Mouse (Mus musculus): ENCODE data around the gene H2-M3. TPM values are rescaled to one million over a fixed set of nuclear protein-coding genes. Genes with fewer than 3 reads are reported as not detected.

H2-M3 gene
- polyA plus RNA-seq, 1 experiment, result 2.0 TPM

DNA sequence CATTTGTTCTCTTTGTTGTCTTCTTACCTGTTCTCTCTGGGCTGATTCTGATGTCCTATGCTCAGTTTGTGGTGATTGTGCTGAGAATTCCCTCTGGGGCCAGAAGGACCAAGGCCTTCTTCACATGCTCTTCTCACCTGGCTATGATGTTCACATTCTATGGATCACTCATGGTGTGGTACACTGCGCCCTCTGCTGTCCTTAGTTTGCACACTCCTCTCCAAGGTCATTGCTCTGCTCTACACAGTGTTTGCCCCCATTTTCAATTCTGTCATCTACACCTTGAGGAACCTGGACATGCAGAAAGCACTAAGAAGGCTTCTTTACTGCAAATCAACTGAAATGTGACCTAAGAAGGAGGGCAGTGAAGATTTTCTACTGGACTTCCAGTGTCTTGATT, 19.5 kb upstream of the H2-M3 start:
- H3K4me3 ChIP-seq (ENCODE audit: insufficient read depth, poor library complexity, severe bottlenecking), result no peak overlapping the region
- H3K36me3 ChIP-seq (ENCODE audit: control insufficient read depth, insufficient read depth), result no peaks in the 10 kb centered on the region

DNA sequence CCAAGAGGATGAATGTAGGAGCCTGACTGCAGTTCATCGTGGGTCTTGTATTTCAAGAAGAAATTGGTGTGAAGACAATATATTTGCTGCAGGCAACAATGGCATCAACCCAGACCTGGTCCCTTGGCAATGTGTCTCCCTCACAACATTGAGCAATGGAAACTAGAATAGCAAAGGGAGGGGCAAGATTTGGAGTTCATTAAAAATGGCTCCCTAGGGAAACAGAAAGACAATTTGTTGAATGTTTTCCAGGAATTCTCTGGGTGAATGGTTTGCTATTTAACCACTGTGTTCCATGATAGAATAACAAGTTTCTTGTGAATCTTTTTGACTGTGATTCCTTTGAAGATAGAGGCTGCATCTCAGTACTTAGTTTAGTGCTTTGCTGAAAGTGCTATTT, 6.4 kb upstream of the H2-M3 start, which contains the start of gene Olfr98:
TSS of gene Olfr98 (minus strand) at position 124 of the 400 bp plus-strand sequence.
- H3K36me3 ChIP-seq (ENCODE audit: control insufficient read depth, insufficient read depth), result no peaks in the 10 kb centered on the region
- no peaks in the 10 kb centered on the region for H3K79me2 ChIP-seq (ENCODE audit: control insufficient read depth, insufficient read depth)
- no peak within 1 kb of the TSS for H3K4me3 ChIP-seq (ENCODE audit: insufficient read depth, poor library complexity, severe bottlenecking)
- no peaks in the 10 kb centered on the region for H3K79me3 ChIP-seq (ENCODE audit: low read depth)
- TF ChIP-seq MAX (IDR thresholded peaks at IDR 0.05) (no peak), FOSL1 (IDR thresholded peaks at IDR 0.05; ENCODE audit: insufficient read depth, low read length, poor library complexity, severe bottlenecking) (no peak), MYOD1 (IDR thresholded peaks at IDR 0.05; ENCODE audit: control insufficient read depth, insufficient read length, low read depth) (no peak), CTCF (IDR thresholded peaks at IDR 0.05; ENCODE audit: control insufficient read depth, insufficient read depth, insufficient read length) (no peak), MYOG (IDR thresholded peaks at IDR 0.05; ENCODE audit: control insufficient read depth, extremely low read depth, insufficient read length) (no peak), USF1 (IDR thresholded peaks at IDR 0.05; ENCODE audit: low read depth) (no peak), CEBPB (IDR thresholded peaks at IDR 0.05; ENCODE audit: low read depth) (no peak)
- no peak within 1 kb of the TSS for H3ac ChIP-seq (ENCODE audit: control insufficient read depth, insufficient read length, low read depth)
- H3K27me3 ChIP-seq (ENCODE audit: control insufficient read depth, insufficient read depth, insufficient read length), result no peaks in the 10 kb centered on the region

More for the DNA sequence above, 19.5 kb upstream of the H2-M3 start:
- Histone ChIP-seq H3ac (ENCODE audit: control insufficient read depth, insufficient read length, low read depth) (no peak overlapping the region), H3K79me2 (ENCODE audit: control insufficient read depth, insufficient read depth) (no peaks in the 10 kb centered on the region), H3K79me3 (ENCODE audit: low read depth) (no peaks in the 10 kb centered on the region), H3K27me3 (ENCODE audit: control insufficient read depth, insufficient read depth, insufficient read length) (no peaks in the 10 kb centered on the region)
- TF ChIP-seq CTCF (IDR thresholded peaks at IDR 0.05; ENCODE audit: control insufficient read depth, insufficient read depth, insufficient read length) (no peak), MAX (IDR thresholded peaks at IDR 0.05) (no peak), CEBPB (IDR thresholded peaks at IDR 0.05; ENCODE audit: low read depth) (no peak), MYOD1 (IDR thresholded peaks at IDR 0.05; ENCODE audit: control insufficient read depth, insufficient read length, low read depth) (no peak), MYOG (IDR thresholded peaks at IDR 0.05; ENCODE audit: control insufficient read depth, extremely low read depth, insufficient read length) (no peak), FOSL1 (IDR thresholded peaks at IDR 0.05; ENCODE audit: insufficient read depth, low read length, poor library complexity, severe bottlenecking) (no peak), USF1 (IDR thresholded peaks at IDR 0.05; ENCODE audit: low read depth) (no peak)

DNA sequence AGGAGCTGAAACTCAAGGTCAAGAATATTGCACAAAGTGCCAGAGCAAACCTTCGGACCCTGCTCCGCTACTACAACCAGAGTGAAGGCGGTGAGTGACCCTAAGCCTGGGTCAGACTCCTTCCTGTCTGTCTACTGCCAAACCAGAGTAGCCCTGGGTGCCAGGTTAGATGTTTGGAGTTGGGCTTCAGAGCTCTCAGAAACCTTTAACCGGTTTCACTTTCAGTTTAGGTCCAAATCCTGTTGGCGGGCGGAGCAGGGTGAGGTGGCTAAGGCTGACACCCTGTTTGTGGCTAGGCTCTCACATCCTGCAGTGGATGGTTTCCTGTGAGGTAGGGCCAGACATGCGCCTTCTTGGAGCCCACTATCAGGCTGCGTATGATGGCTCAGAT, 677 bp downstream of the H2-M3 start:
- Histone ChIP-seq H3K79me2 (ENCODE audit: control insufficient read depth, insufficient read depth) (no peaks in the 10 kb centered on the region), H3K4me3 (ENCODE audit: insufficient read depth, poor library complexity, severe bottlenecking) (peak overlapping the region; percentile 31), H3ac (ENCODE audit: control insufficient read depth, insufficient read length, low read depth) (no peak overlapping the region), H3K79me3 (ENCODE audit: low read depth) (no peaks in the 10 kb centered on the region), H3K36me3 (ENCODE audit: control insufficient read depth, insufficient read depth) (no peaks in the 10 kb centered on the region), H3K27me3 (ENCODE audit: control insufficient read depth, insufficient read depth, insufficient read length) (no peaks in the 10 kb centered on the region)
- TF ChIP-seq FOSL1 (IDR thresholded peaks at IDR 0.05; ENCODE audit: insufficient read depth, low read length, poor library complexity, severe bottlenecking) (no peak), MYOG (IDR thresholded peaks at IDR 0.05; ENCODE audit: control insufficient read depth, extremely low read depth, insufficient read length) (no peak), MYOD1 (IDR thresholded peaks at IDR 0.05; ENCODE audit: control insufficient read depth, insufficient read length, low read depth) (no peak), CTCF (IDR thresholded peaks at IDR 0.05; ENCODE audit: control insufficient read depth, insufficient read depth, insufficient read length) (no peak), CEBPB (IDR thresholded peaks at IDR 0.05; ENCODE audit: low read depth) (no peak), USF1 (IDR thresholded peaks at IDR 0.05; ENCODE audit: low read depth) (no peak), MAX (IDR thresholded peaks at IDR 0.05) (no peak)

DNA sequence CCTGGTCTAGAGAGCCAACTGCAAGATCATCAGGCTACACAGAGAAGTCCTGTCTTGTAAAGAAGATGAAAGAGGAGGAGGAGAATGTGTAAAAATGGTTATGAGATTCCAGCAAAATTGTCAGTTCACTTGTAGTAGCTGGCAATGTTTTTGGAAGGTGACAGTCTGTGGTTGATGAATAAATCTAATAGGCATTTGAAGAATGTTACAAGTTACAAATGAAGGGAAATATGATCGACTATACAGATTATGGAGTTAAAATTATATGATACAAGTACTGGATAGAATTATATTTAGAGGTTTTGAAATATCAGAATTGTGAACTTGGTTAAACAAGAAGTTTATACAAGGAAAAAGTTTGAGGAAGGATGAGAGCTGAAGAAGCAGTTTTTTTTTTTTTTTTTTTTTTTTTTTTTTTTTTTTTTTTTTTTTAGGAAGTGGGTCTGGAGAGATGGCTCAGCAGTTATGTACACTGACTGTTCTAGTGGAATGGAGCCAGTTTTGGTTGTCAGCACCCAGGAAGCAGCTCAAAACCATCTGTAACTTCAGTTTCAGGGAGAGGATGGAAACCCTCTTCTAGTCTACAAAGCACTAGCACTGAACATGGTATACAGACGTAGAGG, 5.7 kb downstream of the H2-M3 start:
- no peak overlapping the region for H3K4me3 ChIP-seq (ENCODE audit: insufficient read depth, poor library complexity, severe bottlenecking)
- TF ChIP-seq CEBPB (IDR thresholded peaks at IDR 0.05; ENCODE audit: low read depth), result no peak
- no peak for TF ChIP-seq MAX (IDR thresholded peaks at IDR 0.05)
- TF ChIP-seq FOSL1 (IDR thresholded peaks at IDR 0.05; ENCODE audit: insufficient read depth, low read length, poor library complexity, severe bottlenecking), result no peak
- TF ChIP-seq MYOG (IDR thresholded peaks at IDR 0.05; ENCODE audit: control insufficient read depth, extremely low read depth, insufficient read length), result no peak
- no peak for TF ChIP-seq USF1 (IDR thresholded peaks at IDR 0.05; ENCODE audit: low read depth)
- no peaks in the 10 kb centered on the region for H3K36me3 ChIP-seq (ENCODE audit: control insufficient read depth, insufficient read depth)
- no peaks in the 10 kb centered on the region for H3K27me3 ChIP-seq (ENCODE audit: control insufficient read depth, insufficient read depth, insufficient read length)
- H3K79me2 ChIP-seq (ENCODE audit: control insufficient read depth, insufficient read depth), result no peaks in the 10 kb centered on the region
- H3K79me3 ChIP-seq (ENCODE audit: low read depth), result no peaks in the 10 kb centered on the region
- no peak overlapping the region for H3ac ChIP-seq (ENCODE audit: control insufficient read depth, insufficient read length, low read depth)

DNA sequence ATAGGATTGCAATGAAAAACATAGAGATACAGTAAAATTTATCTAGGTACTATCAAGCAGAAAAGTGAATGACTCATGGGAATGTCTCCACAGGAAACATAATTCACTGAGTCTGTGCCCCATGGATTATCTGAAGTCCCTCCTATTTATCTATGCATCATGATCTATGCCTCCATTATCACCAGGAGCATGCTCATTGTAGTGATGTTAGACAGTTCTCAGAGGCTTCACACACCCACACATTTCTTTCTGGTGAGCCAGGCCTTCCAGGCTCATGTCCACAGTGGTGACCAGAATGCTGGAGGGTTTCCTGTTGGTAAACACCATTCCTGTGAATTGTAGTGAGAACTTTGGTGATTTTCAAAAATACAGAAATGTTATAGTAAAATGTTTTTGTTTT, 6.6 kb downstream of the H2-M3 start:
- Histone ChIP-seq H3ac (ENCODE audit: control insufficient read depth, insufficient read length, low read depth) (no peak overlapping the region), H3K79me2 (ENCODE audit: control insufficient read depth, insufficient read depth) (no peaks in the 10 kb centered on the region)

More for the DNA sequence above, 6.6 kb downstream of the H2-M3 start:
- no peak for TF ChIP-seq CTCF (IDR thresholded peaks at IDR 0.05; ENCODE audit: control insufficient read depth, insufficient read depth, insufficient read length)
- no peak for TF ChIP-seq CEBPB (IDR thresholded peaks at IDR 0.05; ENCODE audit: low read depth)
- TF ChIP-seq USF1 (IDR thresholded peaks at IDR 0.05; ENCODE audit: low read depth), result no peak
- TF ChIP-seq FOSL1 (IDR thresholded peaks at IDR 0.05; ENCODE audit: insufficient read depth, low read length, poor library complexity, severe bottlenecking), result no peak
- no peak for TF ChIP-seq MYOG (IDR thresholded peaks at IDR 0.05; ENCODE audit: control insufficient read depth, extremely low read depth, insufficient read length)
- TF ChIP-seq MAX (IDR thresholded peaks at IDR 0.05), result no peak
- no peak for TF ChIP-seq MYOD1 (IDR thresholded peaks at IDR 0.05; ENCODE audit: control insufficient read depth, insufficient read length, low read depth)
- H3K27me3 ChIP-seq (ENCODE audit: control insufficient read depth, insufficient read depth, insufficient read length), result no peaks in the 10 kb centered on the region
- H3K4me3 ChIP-seq (ENCODE audit: insufficient read depth, poor library complexity, severe bottlenecking), result no peak overlapping the region
- H3K36me3 ChIP-seq (ENCODE audit: control insufficient read depth, insufficient read depth), result no peaks in the 10 kb centered on the region
- no peaks in the 10 kb centered on the region for H3K79me3 ChIP-seq (ENCODE audit: low read depth)
